Mouse (Mus musculus): ENCODE results near the gene Tk1.
"Not testable (repeated sequence)": the region's sequence is repeated elsewhere in the genome, so short reads cannot be mapped to it uniquely, and the experiment has no call there.

The Tk1 gene

GRCm38 (mm10) chr11:117821868-117822267 is 4.0 kb downstream of the Tk1 start:
- DNase-seq (ENCODE audit: low spot score), result no peak

GRCm38 (mm10) chr11:117820173-117820572 is 5.7 kb downstream of the Tk1 start:
- no peak for DNase-seq (ENCODE audit: low spot score)

- DNase-seq (ENCODE audit: low spot score), result no peak
Observed at GRCm38 (mm10) chr11:117819095-117819494, 6.8 kb downstream of the Tk1 start.

- DNase-seq (ENCODE audit: low spot score), result no peak
Observed at GRCm38 (mm10) chr11:117816389-117816996, 9.4 kb downstream of the Tk1 start.

- DNase-seq (ENCODE audit: low spot score), result not testable (repeated sequence)
Observed at GRCm38 (mm10) chr11:117815850-117816249, 10.0 kb downstream of the Tk1 start.

- no peak for DNase-seq (ENCODE audit: low spot score)
Observed at GRCm38 (mm10) chr11:117814704-117815366, 11.1 kb downstream of the Tk1 start.

GRCm38 (mm10) chr11:117813867-117814266 is 12.0 kb downstream of the Tk1 start:
- DNase-seq (ENCODE audit: low spot score), result no peak

- DNase-seq (ENCODE audit: low spot score), result peak; percentile 95
Observed at GRCm38 (mm10) chr11:117810401-117811046, 15.4 kb downstream of the Tk1 start.

GRCm38 (mm10) chr11:117809407-117810311 is 16.2 kb downstream of the Tk1 start, which contains the start of the genes Gm20708 and Syngr2:
Gm20708 (plus strand) TSS chr11:117809668.
Syngr2 (plus strand) TSS chr11:117809668.
- peak; percentile 63 for DNase-seq (ENCODE audit: low spot score)

GRCm38 (mm10) chr11:117806781-117807180 is 19.1 kb downstream of the Tk1 start:
- DNase-seq (ENCODE audit: low spot score), result no peak

GRCm38 (mm10) chr11:117803166-117803688 is 22.7 kb downstream of the Tk1 start:
- DNase-seq (ENCODE audit: low spot score), result no peak

- no peak for DNase-seq (ENCODE audit: low spot score)
Observed at GRCm38 (mm10) chr11:117801650-117802049, 24.2 kb downstream of the Tk1 start.

GRCm38 (mm10) chr11:117800038-117800437 is 25.9 kb downstream of the Tk1 start:
- no peak for DNase-seq (ENCODE audit: low spot score)

- DNase-seq (ENCODE audit: low spot score), result no peak
Observed at GRCm38 (mm10) chr11:117799174-117799573, 26.7 kb downstream of the Tk1 start.

GRCm38 (mm10) chr11:117798160-117798541 is 27.7 kb downstream of the Tk1 start:
- no peak for DNase-seq (ENCODE audit: low spot score)

GRCm38 (mm10) chr11:117797511-117798159 is 28.3 kb downstream of the Tk1 start, which contains the start of gene 6030468B19Rik:
6030468B19Rik (plus strand) TSS chr11:117797660.
- DNase-seq (ENCODE audit: low spot score), result no peak

GRCm38 (mm10) chr11:117796954-117797353 is 28.9 kb downstream of the Tk1 start:
- no peak for DNase-seq (ENCODE audit: low spot score)

- no peak for DNase-seq (ENCODE audit: low spot score)
Observed at GRCm38 (mm10) chr11:117794035-117794551, 31.8 kb downstream of the Tk1 start.

- no peak for DNase-seq (ENCODE audit: low spot score)
Observed at GRCm38 (mm10) chr11:117792281-117792888, 33.5 kb downstream of the Tk1 start.

GRCm38 (mm10) chr11:117791441-117791761 is 34.5 kb downstream of the Tk1 start:
- no peak for DNase-seq (ENCODE audit: low spot score)

Data from adipocyte (in vitro differentiated cells).